Mouse (Mus musculus): ENCODE data around the gene Ifnar1.

- TF ChIP-seq GATA1 (IDR thresholded peaks at IDR 0.05; ENCODE audit: low read length): no peak
- no peak for TF ChIP-seq TAL1 (IDR thresholded peaks at IDR 0.05; ENCODE audit: low read length)
Measured at GRCm38 (mm10) chr16:91548586-91548985, 63.5 kb downstream of the Ifnar1 start.
